Mouse (Mus musculus): ENCODE data around the gene Adcy2. TPM values are rescaled to one million over a fixed set of nuclear protein-coding genes. Genes with fewer than 3 reads are reported as not detected.

Gene Adcy2
- 2.2 and 2.3 TPM in 2 replicates for polyA plus RNA-seq (2011; ENCODE audit: insufficient read depth, insufficient read length, low read depth, missing spikeins)

GRCm38 (mm10) chr13:68998918-68999801, at the start of gene Adcy2:
Gene Adcy2 (minus strand): TSS chr13:68999541.
- Histone ChIP-seq H3K4me1 (ENCODE audit: control insufficient read depth, insufficient read depth, low read length) (peaks cover 2% of the 10 kb centered on the region), H3K27ac (ENCODE audit: insufficient read depth, low read length) (no peak within 1 kb of the TSS), H3K9me3 (replicated peaks; ENCODE audit: control insufficient read depth, insufficient read depth, low read length, poor library complexity, severe bottlenecking) (no peaks in the 10 kb centered on the region), H3K36me3 (ENCODE audit: control insufficient read depth, insufficient read depth, low read length, poor library complexity, severe bottlenecking) (no peaks in the 10 kb centered on the region), H3K9ac (ENCODE audit: low read depth, poor library complexity, severe bottlenecking) (peak within 1 kb of the TSS; percentile 73), H3K27me3 (ENCODE audit: control insufficient read depth, insufficient read depth, low read length, poor library complexity, severe bottlenecking) (peaks cover 5% of the 10 kb centered on the region; the same call in 1 of the 2 replicates), H3K4me3 (ENCODE audit: low read depth, low read length) (peak within 1 kb of the TSS; percentile 77)
- TF ChIP-seq EP300 (IDR thresholded peaks at IDR 0.05; ENCODE audit: insufficient read depth, low read depth, low read length) = no peak
- TF ChIP-seq CTCF (IDR thresholded peaks at IDR 0.05; ENCODE audit: low read depth, low read length) = peak; percentile 3

GRCm38 (mm10) chr13:69036991-69037597, 37.8 kb upstream of the Adcy2 start:
- H3K4me3 ChIP-seq (ENCODE audit: low read depth, low read length) = no peak overlapping the region
- H3K27me3 ChIP-seq (ENCODE audit: control insufficient read depth, insufficient read depth, low read length, poor library complexity, severe bottlenecking) = no peaks in the 10 kb centered on the region
- TF ChIP-seq POLR2A (IDR thresholded peaks at IDR 0.05; ENCODE audit: insufficient read depth, low read length) (no peak), EP300 (IDR thresholded peaks at IDR 0.05; ENCODE audit: insufficient read depth, low read depth, low read length) (no peak), CTCF (IDR thresholded peaks at IDR 0.05; ENCODE audit: low read depth, low read length) (no peak)
- H3K9me3 ChIP-seq (replicated peaks; ENCODE audit: control insufficient read depth, insufficient read depth, low read length, poor library complexity, severe bottlenecking) = no peaks in the 10 kb centered on the region
- H3K36me3 ChIP-seq (ENCODE audit: control insufficient read depth, insufficient read depth, low read length, poor library complexity, severe bottlenecking) = no peaks in the 10 kb centered on the region
- H3K4me1 ChIP-seq (ENCODE audit: control insufficient read depth, insufficient read depth, low read length) = no peaks in the 10 kb centered on the region
- no peak overlapping the region for H3K27ac ChIP-seq (ENCODE audit: insufficient read depth, low read length)
- H3K9ac ChIP-seq (ENCODE audit: low read depth, poor library complexity, severe bottlenecking) = no peak overlapping the region

- no peaks in the 10 kb centered on the region for H3K36me3 ChIP-seq (ENCODE audit: control insufficient read depth, insufficient read depth, low read length, poor library complexity, severe bottlenecking)
- no peak overlapping the region for H3K4me3 ChIP-seq (ENCODE audit: low read depth, low read length)
- TF ChIP-seq CTCF (IDR thresholded peaks at IDR 0.05; ENCODE audit: low read depth, low read length) (no peak), POLR2A (IDR thresholded peaks at IDR 0.05; ENCODE audit: insufficient read depth, low read length) (no peak), EP300 (IDR thresholded peaks at IDR 0.05; ENCODE audit: insufficient read depth, low read depth, low read length) (no peak)
- H3K27ac ChIP-seq (ENCODE audit: insufficient read depth, low read length) = no peak overlapping the region
- H3K9ac ChIP-seq (ENCODE audit: low read depth, poor library complexity, severe bottlenecking) = no peak overlapping the region
- no peaks in the 10 kb centered on the region for H3K27me3 ChIP-seq (ENCODE audit: control insufficient read depth, insufficient read depth, low read length, poor library complexity, severe bottlenecking)
- no peaks in the 10 kb centered on the region for H3K9me3 ChIP-seq (replicated peaks; ENCODE audit: control insufficient read depth, insufficient read depth, low read length, poor library complexity, severe bottlenecking)
- H3K4me1 ChIP-seq (ENCODE audit: control insufficient read depth, insufficient read depth, low read length) = no peaks in the 10 kb centered on the region
Measured at GRCm38 (mm10) chr13:69034621-69035020, 35.3 kb upstream of the Adcy2 start.

GRCm38 (mm10) chr13:69033532-69033931, 34.2 kb upstream of the Adcy2 start:
- H3K9me3 ChIP-seq (replicated peaks; ENCODE audit: control insufficient read depth, insufficient read depth, low read length, poor library complexity, severe bottlenecking) = no peaks in the 10 kb centered on the region
- no peaks in the 10 kb centered on the region for H3K4me1 ChIP-seq (ENCODE audit: control insufficient read depth, insufficient read depth, low read length)
- H3K4me3 ChIP-seq (ENCODE audit: low read depth, low read length) = no peak overlapping the region
- H3K27me3 ChIP-seq (ENCODE audit: control insufficient read depth, insufficient read depth, low read length, poor library complexity, severe bottlenecking) = no peaks in the 10 kb centered on the region
- no peak overlapping the region for H3K9ac ChIP-seq (ENCODE audit: low read depth, poor library complexity, severe bottlenecking)
- TF ChIP-seq CTCF (IDR thresholded peaks at IDR 0.05; ENCODE audit: low read depth, low read length) (no peak), EP300 (IDR thresholded peaks at IDR 0.05; ENCODE audit: insufficient read depth, low read depth, low read length) (no peak), POLR2A (IDR thresholded peaks at IDR 0.05; ENCODE audit: insufficient read depth, low read length) (no peak)
- no peaks in the 10 kb centered on the region for H3K36me3 ChIP-seq (ENCODE audit: control insufficient read depth, insufficient read depth, low read length, poor library complexity, severe bottlenecking)
- no peak overlapping the region for H3K27ac ChIP-seq (ENCODE audit: insufficient read depth, low read length)

GRCm38 (mm10) chr13:69029078-69029757, 29.9 kb upstream of the Adcy2 start:
- no peak overlapping the region for H3K4me3 ChIP-seq (ENCODE audit: low read depth, low read length)
- no peaks in the 10 kb centered on the region for H3K4me1 ChIP-seq (ENCODE audit: control insufficient read depth, insufficient read depth, low read length)
- H3K9me3 ChIP-seq (replicated peaks; ENCODE audit: control insufficient read depth, insufficient read depth, low read length, poor library complexity, severe bottlenecking) = no peaks in the 10 kb centered on the region
- no peak overlapping the region for H3K27ac ChIP-seq (ENCODE audit: insufficient read depth, low read length)
- H3K27me3 ChIP-seq (ENCODE audit: control insufficient read depth, insufficient read depth, low read length, poor library complexity, severe bottlenecking) = no peaks in the 10 kb centered on the region
- no peaks in the 10 kb centered on the region for H3K36me3 ChIP-seq (ENCODE audit: control insufficient read depth, insufficient read depth, low read length, poor library complexity, severe bottlenecking)
- TF ChIP-seq POLR2A (IDR thresholded peaks at IDR 0.05; ENCODE audit: insufficient read depth, low read length) = no peak
- no peak for TF ChIP-seq EP300 (IDR thresholded peaks at IDR 0.05; ENCODE audit: insufficient read depth, low read depth, low read length)
- TF ChIP-seq CTCF (IDR thresholded peaks at IDR 0.05; ENCODE audit: low read depth, low read length) = no peak
- H3K9ac ChIP-seq (ENCODE audit: low read depth, poor library complexity, severe bottlenecking) = no peak overlapping the region

All from ES-Bruce4 (cell line).